Mouse (Mus musculus): ENCODE measurements at regions not wholly inside any gene's neighbourhood (a gene's known extent, or its start where the extent isn't known, plus 50 kb on each side); places are given as distances from the start of the nearest gene placed in this dataset.

DNA sequence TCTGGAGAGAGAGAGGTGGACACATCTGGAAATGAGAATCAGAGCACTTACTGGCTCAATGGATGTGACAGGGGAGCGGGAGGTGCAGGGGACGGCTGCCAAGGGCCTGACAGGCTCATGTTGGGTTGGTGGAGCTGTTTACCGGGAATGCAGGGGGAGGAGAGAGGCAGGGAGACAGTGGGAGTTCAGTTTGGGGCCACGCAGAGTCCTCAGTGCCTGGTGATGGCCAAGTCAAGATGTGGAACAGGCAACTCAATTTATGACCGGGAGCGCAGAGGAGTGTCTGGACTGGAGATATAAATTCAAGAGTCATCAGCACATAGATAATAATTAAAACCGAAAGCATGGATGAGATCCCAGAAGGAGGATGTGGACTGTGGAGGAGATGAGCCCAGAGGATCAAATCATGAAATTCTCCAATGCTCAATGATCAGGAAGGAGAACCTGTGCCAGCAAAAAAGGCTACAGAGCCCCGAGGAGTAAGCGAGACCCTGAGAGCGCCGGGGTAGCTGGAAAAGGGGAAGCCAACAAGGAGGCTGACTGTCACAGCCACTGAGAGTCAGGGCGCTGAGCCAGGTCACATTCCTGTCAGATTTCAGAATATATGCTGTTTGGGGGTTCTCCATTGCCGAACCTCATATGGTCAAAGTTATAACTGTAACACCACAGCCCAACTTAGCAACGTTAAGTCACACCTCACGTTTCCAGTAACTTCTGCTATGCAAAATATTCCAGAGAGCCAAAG, 358.0 kb upstream of the Npvf start:
- in situ Hi-C loops (cut with MboI; ENCODE audit: low pct_unique_long_range_greater_than_20kb in 1 of 2, low sequenced_read_pairs in 2 of 2, unreplicated experiment in 1 of 2), result no loop called here

DNA sequence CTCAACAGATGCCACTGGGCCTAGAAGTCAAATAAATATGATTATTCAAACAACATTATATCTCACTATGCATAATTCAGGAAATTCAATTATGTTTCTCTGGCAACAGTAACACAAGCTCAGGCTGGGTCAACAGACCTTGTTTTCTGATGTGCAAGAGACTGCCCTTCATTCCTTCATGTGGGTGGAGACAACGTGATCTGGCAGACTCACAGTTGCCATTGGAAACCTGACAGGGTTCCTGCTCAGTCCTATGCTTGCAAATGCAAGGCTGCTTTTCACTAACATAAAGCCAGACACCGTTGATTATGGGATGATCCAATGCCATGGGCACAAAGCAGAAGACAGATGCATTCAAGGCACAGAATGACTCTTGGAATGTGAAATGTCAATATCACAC, 361.5 kb upstream of the Npvf start:
- in situ Hi-C loops (cut with MboI; ENCODE audit: low pct_unique_long_range_greater_than_20kb in 1 of 2, low sequenced_read_pairs in 2 of 2, unreplicated experiment in 1 of 2), result no loop called here

DNA sequence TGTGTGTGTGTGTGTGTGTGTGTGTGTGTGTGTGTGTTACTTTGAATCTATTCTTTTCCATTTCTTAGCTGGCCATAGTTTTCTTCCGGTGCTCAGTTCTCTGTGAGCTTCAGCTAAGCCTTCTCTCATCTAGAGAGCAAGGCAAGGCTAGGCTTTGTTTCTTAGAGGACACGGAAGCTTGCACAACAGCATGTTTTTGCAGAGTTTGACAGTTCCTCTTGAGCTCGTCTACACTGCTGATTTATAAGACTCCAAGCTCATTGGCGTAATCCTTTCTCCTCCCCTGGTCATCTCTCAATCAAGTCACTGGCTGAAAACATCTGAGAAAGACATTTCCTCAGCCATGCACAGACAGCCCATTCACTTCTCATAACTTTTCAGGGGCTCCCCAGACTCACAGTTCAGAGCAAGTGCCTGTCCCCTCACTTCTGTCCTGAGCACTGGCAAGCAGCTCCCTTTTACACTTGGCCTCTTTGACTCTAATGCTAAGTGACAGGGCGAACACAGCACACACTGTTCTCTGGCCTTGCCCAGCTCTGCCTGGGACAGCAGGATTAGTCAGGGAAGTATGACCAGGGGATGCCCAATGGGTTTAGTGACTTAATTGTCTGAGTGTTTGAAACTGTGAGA, 362.3 kb upstream of the Npvf start:
- in situ Hi-C loops (cut with MboI; ENCODE audit: low pct_unique_long_range_greater_than_20kb in 1 of 2, low sequenced_read_pairs in 2 of 2, unreplicated experiment in 1 of 2), result no loop called here

DNA sequence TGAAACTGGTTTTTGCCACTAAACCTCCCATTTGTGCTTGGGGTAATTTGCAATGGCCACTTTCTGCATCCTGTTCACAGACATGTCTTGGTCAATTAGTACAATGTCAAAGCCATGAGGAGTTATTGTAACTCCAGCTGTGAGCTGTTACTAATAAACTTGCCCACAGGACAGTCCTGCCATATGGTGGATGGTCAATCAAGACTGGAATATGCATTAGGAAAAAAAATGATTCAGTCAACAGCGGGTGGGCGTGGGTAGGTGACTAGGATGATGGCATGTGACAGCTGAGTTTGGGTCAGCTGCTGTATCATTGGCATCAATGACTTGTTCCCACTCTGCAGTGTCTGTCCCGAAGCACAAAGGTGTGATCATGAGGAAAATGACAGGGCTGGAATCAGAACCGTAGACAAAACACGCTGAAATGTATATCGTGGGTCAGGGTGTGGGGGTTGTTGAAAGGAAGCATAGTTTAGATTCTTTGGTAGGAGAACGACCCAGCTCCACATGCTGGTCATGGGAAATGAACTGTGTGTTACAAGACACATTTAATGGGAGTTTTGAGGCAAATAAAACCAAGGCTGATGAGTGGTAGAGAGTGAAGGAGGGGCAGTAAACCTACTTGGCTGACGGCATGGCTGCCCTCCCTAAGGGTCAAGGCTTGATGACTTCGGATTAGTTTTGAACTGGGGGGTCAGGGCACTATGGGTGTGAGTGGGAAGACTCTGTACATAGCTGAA, 363.2 kb upstream of the Npvf start:
- in situ Hi-C loops (cut with MboI; ENCODE audit: low pct_unique_long_range_greater_than_20kb in 1 of 2, low sequenced_read_pairs in 2 of 2, unreplicated experiment in 1 of 2), result no loop called here

DNA sequence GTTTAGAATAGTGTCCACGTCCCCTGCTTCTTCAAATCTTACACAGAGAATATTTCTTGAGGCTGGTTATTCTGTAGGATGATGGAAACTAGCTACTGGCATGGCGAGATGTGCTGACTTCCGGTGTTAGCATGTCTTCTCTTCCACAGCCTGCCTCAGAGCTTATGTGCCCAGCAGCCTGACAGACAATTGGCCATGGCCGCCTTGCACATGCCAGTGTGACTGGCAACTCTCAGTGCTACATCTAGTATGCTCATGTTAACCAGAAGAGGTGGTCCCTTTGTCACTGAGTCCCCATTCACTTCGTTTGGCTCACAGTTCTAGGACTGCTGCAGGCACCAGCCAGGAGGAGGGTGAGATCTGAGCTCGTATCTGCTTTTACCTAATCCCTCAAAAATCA, 367.0 kb upstream of the Npvf start:
- in situ Hi-C loops (cut with MboI; ENCODE audit: low pct_unique_long_range_greater_than_20kb in 1 of 2, low sequenced_read_pairs in 2 of 2, unreplicated experiment in 1 of 2), result no loop called here

DNA sequence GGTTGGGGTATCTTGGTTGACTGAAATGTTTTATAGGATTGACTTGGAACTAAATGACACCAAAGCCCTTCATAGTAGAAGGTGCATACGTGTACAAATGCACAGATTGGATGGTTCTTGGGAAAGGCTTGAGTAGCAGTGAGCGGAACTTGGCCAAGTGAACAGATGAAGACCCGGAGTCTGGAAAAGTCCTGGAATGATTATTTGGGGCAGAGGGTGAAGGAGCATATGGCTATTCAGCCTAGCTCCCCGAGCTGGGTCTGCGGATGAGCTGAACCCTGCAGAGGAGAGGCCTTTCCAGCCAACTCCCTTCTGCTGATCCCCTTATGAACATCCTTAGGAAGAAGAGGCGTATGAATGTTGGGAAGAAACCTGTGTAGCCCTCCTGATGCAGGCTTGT, 369.1 kb upstream of the Npvf start:
- in situ Hi-C loops (cut with MboI; ENCODE audit: low pct_unique_long_range_greater_than_20kb in 1 of 2, low sequenced_read_pairs in 2 of 2, unreplicated experiment in 1 of 2), result no loop called here

DNA sequence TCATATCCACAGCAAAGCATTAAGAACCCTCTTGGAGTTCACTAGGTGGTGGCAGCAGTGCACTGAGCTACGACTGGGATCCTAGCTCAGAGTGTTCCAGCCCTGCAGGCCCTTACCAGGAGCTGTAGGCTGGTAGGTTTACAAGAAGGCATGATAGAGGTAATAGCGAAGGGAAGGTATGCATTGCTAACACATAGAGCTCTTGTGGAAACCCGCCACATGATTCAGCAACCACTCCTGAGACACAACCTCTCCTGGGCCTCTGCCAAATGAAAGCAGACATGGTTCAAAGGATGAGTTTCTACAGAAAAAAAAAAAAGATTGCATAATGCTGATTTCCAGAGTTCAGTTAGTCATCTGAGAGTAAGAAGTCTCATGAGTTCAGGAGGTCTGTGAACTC, 370.5 kb upstream of the Npvf start:
- in situ Hi-C loops (cut with MboI; ENCODE audit: low pct_unique_long_range_greater_than_20kb in 1 of 2, low sequenced_read_pairs in 2 of 2, unreplicated experiment in 1 of 2), result no loop called here

DNA sequence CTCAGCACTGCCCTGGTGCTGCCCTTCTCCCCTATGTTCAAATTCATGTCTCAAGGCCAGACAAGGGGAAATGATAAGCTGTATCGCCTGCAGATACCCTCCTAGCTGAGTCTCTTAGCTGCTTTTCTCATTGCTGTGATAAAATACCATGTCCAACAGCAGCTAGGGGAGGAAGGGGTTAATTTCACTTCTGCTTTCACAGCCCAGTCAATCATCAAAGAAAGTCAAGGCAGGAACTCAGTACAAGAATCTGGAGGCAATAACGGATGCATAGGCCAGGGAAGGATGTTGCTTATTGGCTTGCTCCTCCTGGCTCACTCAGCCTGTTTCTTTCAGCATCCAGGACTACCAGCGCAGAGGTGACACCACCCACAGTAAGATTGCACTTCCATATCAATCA, 371.2 kb upstream of the Npvf start:
- in situ Hi-C loops (cut with MboI; ENCODE audit: low pct_unique_long_range_greater_than_20kb in 1 of 2, low sequenced_read_pairs in 2 of 2, unreplicated experiment in 1 of 2), result no loop called here

DNA sequence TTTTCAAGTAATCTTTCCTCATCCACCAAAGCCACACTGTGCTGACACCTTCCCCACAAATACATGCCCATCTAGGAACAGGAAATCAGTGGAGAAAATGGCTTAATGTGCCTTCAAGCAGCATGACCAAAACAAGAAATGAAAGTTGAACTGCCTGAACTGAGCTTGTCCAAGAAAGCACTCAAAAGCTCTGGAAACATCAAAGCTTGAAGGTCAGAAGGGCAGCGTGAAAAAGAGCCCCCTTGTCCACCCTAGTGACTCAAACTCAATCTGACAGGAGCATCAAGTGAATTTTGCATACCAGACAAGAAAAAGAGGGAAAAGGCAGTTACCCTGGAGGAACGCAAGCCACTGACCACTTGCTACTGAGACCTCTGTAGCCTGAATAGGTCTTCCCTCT, 373.1 kb upstream of the Npvf start:
- in situ Hi-C loops (cut with MboI; ENCODE audit: low pct_unique_long_range_greater_than_20kb in 1 of 2, low sequenced_read_pairs in 2 of 2, unreplicated experiment in 1 of 2), result no loop called here

DNA sequence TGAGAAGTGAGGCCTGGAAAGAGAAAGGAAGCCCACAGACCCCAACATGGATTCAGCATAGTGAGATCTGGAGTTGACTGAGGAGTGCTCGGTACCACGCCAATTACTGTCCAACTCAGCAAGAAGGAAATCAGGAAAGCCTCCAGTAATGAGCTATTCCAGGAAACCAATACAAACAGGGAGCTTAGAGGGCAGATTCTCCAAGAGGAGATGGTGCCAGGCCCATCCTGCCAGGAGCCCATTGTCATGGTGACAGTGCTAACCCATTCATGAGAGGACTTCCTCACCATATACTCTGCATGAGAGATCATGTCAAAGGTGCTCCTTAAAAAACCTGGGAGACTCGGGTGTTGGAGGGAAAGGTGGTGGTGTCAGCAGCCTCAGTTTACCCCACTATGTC, 375.3 kb upstream of the Npvf start:
- in situ Hi-C loops (cut with MboI; ENCODE audit: low pct_unique_long_range_greater_than_20kb in 1 of 2, low sequenced_read_pairs in 2 of 2, unreplicated experiment in 1 of 2), result no loop called here

DNA sequence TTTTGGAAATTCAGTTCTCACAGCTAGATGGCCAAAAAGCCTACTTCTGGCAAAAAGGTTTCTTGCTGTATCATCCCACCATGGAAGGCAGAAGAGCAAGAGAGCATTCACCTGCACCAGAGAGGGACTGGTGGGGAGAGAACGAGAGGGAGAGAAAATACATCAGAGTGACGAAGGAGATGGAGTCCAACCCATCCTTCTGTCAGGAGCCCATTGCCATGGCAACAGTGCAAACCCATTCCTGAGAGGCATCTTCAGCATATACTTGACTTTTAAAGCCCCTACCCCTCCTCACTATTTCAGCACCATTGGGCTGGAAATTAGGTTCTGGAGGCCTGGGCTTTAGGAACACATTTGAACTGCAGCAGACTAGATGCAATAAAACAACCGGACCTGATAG, 375.7 kb upstream of the Npvf start:
- in situ Hi-C loops (cut with MboI; ENCODE audit: low pct_unique_long_range_greater_than_20kb in 1 of 2, low sequenced_read_pairs in 2 of 2, unreplicated experiment in 1 of 2), result no loop called here

DNA sequence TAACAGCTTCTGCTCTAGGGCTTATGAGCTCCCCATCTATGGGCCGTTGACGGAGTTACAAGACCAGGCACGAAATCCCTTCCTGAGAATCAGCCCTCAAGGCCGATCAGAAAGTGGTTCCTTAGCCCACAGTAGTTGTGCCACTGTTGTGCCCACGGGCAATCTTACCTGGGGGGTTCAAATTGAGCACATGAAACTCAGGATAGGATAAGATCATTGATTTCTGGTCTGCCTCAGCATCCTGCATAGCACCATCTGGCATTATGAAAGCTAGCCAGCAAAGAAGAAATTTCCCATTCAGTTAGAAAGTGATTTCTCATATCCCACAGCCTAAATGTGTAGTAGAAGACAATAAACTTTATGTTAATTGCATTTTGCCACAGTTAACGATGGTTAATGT, 379.6 kb upstream of the Npvf start:
- in situ Hi-C loops (cut with MboI; ENCODE audit: low pct_unique_long_range_greater_than_20kb in 1 of 2, low sequenced_read_pairs in 2 of 2, unreplicated experiment in 1 of 2), result no loop called here

DNA sequence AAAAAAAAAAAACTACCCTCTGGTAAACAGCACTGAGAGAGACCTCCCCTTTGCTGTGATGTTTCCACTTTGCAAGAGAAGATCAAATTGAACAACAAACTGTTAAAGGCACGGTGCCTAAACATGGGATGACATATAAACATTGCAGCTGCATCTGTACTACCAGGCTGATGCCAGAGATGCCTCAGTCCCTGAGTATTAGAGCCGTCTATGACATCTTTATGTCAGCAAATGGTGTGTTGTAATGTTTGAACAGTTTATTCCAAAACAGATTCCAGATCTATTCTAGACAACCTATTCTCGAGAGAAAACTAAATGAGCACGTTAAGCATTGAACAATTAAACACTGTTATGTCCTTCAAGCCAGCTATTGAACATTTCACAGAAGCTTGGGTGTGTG, 381.8 kb upstream of the Npvf start:
- in situ Hi-C loops (cut with MboI; ENCODE audit: low pct_unique_long_range_greater_than_20kb in 1 of 2, low sequenced_read_pairs in 2 of 2, unreplicated experiment in 1 of 2), result no loop called here

DNA sequence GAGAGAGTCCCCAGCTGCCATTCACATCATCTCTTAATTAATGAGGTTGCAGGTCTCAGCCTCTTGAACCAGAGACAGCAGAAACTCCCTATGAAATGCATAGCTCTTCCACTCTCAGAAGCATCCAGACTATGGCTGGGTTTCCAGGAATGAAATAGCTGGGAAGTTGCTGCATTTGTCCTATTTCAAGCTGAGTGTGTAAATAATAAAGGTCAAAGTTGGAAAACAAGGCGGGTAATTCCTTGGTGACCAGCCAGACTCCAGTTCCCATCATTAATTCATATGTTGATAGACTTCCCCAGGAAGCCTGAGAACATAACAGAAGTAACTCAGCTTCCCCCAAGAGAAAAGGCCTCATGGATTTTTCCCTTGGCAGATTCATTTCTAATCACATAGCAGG, 382.3 kb upstream of the Npvf start:
- in situ Hi-C loops (cut with MboI; ENCODE audit: low pct_unique_long_range_greater_than_20kb in 1 of 2, low sequenced_read_pairs in 2 of 2, unreplicated experiment in 1 of 2), result no loop called here

DNA sequence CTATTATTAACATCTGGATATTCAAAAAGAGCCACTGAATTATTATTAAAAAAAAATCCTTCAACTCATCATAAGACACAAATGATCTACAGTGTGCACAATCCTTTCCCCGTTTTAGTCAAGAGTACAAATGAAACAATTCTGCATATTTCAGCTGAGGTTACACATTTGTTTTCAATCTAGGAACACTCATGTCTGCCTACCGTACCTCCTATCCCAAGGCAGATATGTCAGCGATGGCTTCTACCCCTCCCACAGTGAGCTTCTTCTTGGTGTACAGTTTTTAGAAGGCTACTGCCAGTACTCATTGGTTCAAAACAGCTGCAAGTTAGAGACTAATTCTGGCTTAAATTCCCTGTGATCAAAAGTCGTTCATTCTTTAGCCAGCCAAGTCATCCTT, 382.7 kb upstream of the Npvf start:
- in situ Hi-C loops (cut with MboI; ENCODE audit: low pct_unique_long_range_greater_than_20kb in 1 of 2, low sequenced_read_pairs in 2 of 2, unreplicated experiment in 1 of 2), result no loop called here

DNA sequence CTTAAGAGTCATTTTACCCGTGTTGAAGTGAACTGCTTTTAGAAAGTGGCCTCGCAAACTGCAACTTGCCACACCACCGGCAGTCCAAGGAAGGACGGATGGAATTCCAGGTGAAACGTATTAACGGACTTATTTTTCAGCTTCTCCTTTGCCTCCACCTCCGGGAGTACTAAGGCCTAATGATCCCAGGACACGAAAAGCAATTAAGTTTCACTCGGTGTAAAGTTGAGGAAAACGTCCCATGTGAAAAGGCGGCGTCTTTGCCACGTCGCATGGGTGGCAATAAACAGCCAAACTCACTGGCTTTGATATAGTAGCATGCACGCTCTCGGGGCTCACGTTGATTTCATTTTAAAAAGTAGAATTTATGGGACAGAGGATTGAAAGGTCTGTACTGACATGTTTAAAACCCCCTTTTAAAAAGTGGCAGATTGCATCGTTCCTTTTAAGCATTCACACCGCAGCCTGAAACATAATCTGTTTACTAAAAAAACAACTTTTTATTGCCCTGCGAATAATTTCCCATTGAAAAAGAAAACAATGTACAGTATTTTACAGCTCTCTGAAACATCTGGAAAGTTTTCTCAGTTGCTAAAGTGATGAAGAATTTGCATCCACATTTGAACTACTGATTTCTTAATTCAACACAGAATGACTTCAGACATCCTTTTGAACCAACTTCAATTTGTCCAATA, 385.4 kb upstream of the Npvf start:
- in situ Hi-C loops (cut with MboI; ENCODE audit: low pct_unique_long_range_greater_than_20kb in 1 of 2, low sequenced_read_pairs in 2 of 2, unreplicated experiment in 1 of 2), result no loop called here

DNA sequence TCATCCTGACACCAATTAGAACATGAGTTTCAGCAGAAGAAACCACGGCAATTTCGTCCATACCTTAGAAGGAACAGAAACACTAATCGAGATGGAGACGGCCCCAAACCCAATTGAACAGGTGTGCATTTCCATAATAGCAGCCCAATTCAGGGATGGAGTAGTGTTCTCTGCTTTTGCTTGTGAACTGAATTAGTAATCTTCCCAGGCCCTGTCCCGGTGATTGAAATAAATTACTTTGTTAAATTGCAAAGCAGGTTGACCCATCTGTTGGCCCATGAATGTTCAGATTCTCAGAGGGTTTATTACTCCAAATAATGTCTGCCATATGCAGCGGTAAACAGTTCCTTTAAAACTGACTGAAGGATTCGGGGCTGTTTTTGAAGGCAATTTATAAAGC, 388.5 kb upstream of the Nfe2l3 start:
- in situ Hi-C loops (cut with MboI; ENCODE audit: low pct_unique_long_range_greater_than_20kb in 1 of 2, low sequenced_read_pairs in 2 of 2, unreplicated experiment in 1 of 2), result no loop called here

DNA sequence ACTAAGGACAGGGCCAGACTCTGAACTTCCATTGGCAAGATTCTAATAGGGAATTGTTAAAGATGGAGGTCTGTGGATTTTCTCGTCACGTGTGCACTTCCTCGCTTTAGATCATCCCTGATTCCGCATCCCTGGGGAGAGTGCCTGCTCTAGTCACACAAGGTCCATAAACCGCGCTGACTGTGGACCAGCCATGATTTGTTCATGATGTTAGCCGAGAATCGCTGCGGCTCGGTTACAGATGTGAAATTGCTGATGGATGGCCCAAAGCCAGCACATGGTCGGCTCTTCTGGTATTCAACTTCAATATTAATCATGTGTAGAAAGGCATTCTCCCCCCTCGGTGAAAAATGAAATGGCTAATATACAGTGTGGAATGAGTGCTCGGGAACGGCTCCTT, 387.6 kb upstream of the Nfe2l3 start:
- in situ Hi-C loops (cut with MboI; ENCODE audit: low pct_unique_long_range_greater_than_20kb in 1 of 2, low sequenced_read_pairs in 2 of 2, unreplicated experiment in 1 of 2), result no loop called here

DNA sequence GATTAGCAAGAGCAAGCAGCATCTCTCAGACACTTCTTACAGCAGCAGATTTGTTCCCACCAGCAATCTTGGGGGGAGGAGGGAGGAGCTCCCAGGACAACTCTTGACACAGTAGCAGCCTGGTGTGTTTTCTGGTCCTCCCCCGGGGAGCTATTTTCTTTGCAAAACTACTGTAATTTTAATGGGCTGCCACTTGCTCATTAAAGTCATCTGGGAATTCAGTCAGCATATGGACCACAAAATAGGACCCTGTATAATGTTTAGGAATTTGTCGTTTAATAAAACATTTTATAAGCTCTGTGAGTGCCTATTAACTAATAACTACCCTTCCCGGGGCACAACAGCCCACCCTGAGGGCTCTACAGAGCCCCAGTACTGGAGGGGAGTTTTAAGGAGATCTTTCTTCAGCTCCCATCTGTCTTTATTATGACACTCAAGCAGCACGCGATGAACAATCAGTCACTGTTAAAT, 380.0 kb upstream of the Nfe2l3 start:
- in situ Hi-C loops (cut with MboI; ENCODE audit: low pct_unique_long_range_greater_than_20kb in 1 of 2, low sequenced_read_pairs in 2 of 2, unreplicated experiment in 1 of 2), result no loop called here
